Mouse (Mus musculus) B cell, adult 67 days (primary cell): ENCODE data around the gene Taok1. TPM values are rescaled to one million over a fixed set of nuclear protein-coding genes. Genes with fewer than 3 reads are reported as not detected.

Experiments
- total RNA-seq, 2 experiments: library from RNA; stranded (reverse); gene quantifications; 4 replicates each; pipeline ENCODE4 v1.2.4; 2023

Gene Taok1
- 10 to 100 TPM; 49.6 to 51.7 TPM for total RNA-seq

DNA sequence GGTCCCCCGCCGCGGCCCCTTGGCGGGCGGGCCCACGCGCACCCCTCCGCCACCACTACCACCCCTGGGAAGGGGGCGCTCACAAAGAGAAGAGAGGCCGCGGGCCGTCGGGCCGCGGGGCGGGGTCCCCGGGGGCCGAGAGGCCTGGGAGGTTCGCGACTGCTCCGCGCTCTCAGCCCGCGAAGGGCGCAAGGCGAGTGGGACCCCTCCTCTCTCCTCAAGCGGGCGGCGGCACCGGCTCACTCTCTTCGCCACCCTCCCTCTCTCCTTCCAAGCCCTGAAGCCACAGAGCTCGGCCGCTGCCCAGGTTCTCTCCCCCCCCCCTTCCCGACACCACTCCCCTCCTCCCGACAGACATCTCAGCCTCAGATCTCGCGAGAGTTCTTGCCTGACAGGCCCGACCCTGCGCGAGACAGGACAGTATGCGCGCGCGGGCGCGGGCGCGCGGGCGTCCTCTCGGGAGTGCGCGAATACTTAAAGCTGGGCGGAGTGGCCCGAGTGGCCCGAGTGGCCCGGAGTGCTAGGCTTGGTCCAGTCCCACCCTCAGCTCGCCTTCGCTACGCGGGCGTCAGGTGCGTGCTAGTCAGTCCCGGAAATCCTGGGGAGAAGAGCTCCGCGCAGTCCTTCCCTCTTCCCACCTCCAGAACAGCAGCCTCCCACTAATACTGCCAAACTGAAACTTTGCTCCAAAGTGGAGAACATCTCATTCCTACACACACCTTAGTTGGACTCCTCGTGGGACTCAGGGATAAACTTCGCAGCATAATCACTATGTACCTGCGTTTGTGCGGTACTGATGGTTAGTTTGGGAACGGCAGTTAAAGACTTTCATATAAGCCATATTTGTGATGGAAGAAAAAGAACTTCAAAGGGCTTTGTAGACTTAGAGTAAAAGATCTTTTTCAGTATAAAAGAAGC lies at the start of gene Taok1:
Gene Taok1, minus strand, starts transcription at position 278 of the 918 bp plus-strand sequence.

DNA sequence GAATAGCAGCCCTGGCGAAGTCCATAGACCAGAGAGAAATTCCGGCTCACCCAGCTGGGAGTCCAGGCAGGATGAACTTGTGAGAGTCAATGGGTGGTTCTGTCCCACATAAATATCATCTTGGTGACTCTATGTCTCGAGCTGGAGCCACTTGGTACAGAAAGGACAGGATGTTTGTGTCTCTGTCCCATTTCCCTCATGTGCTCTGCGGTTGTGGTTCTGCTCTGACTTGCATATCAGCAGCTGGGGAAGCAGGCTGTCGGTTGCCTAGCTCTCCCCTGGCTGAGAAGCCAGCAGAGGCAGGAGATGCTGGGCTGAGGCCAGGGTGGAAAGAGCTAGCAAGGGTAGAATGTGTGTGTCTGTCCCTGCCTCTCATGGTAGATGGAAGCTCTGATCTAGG lies 88.6 kb downstream of the Taok1 start, which contains the start of gene Gm10392:
Gene Gm10392, minus strand, starts transcription at position 156 of the 400 bp plus-strand sequence.

DNA sequence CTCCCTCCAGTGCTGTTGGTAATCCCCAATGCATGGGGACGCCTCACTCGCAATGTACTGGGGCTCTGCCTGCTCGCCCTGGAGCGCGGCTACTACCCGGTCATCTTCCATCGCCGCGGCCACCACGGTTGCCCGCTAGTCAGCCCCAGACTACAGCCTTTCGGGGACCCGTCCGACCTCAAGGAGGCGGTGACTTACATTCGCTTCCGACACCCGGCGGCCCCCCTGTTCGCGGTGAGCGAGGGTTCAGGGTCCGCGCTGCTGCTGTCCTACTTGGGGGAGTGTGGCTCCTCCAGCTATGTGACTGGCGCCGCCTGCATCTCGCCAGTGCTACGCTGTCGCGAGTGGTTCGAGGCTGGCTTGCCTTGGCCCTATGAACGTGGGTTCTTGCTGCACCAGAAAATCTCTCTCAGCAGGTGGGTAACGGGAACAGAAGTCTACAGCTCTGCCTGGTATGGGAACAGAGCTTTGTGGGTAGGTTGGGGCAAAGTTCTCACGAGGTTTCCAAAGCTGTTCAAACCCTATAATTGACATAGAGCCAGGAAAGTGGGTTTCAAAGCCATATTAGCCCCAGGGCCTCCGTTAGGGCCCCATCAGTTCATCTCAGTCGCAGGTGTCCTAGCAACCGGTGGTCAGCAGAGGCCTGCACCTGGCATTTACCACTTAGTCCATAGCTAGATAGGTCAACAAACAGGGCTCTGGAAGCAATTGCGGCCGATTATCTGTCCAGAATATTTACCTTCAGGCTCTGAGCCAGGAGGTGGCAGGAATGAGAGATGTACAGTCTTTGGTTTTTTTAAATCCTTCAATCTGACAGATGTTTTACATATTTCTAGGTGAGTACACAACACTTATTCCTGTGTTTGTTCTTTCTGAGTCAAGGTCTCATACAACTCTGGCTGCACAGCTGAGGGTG lies 91.7 kb downstream of the Taok1 start, which contains the start of gene Trp53i13:
Gene Trp53i13, minus strand, starts transcription at position 344 of the 916 bp plus-strand sequence.

DNA sequence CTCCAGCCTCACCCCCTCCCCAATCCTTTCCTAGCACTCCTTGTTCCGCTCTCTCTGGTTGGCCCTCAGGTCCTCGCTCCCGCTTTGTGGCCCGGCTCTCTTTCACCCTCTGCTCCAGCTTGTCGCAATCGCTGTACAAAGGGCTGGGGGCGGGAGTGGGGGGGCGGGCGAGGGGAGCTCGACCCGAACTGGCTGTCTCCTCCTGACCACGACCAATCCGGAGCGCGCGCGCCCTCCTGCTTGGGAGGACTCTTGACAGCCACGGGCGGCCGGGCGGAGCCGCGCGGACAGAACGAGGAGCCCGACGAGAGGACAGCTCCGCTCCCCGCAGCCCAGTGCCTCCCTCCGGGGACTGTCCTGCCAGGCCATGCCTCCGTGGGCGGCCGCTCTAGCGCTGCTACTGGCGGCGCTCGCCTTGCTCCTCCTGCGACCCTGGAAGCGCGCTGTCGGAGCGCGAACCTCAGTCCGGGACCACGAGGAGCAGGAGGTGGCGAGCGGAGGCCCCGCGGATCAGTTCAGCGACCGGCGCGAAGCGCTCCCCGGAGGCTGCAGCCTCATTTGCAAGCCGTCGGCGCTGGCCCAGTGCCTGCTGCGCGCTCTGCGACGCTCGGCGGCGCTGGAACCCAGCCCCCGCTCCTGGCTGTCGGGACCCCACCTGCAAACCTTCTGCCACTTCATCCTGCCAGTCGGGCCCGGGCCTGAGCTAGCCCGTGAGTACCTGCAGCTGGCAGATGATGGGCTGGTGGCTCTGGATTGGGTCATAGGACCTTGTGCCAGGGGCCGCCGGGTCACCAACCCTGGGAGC lies 92.6 kb downstream of the Taok1 start, which contains the start of gene Abhd15:
Gene Abhd15, plus strand, starts transcription at position 290 of the 805 bp plus-strand sequence.

DNA sequence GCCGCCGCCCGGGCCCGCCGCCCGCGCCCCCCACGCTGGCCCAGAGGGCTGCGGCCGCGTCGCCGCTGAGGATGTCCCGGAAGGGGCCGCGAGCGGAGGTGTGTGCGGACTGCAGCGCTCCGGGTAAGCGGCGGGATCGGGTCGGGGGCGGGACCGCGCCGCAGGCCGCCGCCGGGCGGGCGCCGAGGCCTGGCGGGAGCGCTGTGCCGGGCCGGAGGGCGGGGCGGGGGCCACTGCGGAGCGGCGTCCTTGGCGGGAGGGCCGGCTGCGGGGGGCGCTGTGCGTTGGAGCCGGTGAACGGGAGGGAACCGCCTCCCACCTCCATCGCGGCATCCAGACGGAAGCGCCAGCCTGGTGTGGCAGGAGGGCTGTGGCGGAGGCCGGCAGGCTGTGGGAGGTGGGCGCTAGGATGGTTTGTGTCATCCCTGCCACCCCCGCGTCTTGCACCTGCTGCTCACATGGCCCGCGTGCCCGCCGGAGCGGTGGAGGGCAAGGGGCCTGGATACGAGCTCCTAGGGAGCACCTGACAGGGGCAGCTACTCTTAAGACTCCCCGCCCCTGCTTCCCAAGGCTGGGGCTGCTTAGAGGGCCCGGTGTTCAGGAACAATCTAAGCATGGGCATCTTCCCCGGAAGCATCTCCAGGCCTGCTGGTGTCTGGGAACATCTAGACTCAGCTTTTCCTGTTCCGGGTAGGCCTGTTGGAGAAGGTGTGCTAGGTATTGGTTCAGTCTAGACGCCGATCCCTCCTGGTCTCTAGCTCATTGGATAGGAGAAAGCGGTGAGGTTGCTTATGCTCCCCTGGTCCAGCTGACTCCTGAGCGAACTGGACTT lies 113.9 kb downstream of the Taok1 start, which contains the start of gene Git1:
Gene Git1, plus strand, starts transcription at position 51 of the 832 bp plus-strand sequence.

DNA sequence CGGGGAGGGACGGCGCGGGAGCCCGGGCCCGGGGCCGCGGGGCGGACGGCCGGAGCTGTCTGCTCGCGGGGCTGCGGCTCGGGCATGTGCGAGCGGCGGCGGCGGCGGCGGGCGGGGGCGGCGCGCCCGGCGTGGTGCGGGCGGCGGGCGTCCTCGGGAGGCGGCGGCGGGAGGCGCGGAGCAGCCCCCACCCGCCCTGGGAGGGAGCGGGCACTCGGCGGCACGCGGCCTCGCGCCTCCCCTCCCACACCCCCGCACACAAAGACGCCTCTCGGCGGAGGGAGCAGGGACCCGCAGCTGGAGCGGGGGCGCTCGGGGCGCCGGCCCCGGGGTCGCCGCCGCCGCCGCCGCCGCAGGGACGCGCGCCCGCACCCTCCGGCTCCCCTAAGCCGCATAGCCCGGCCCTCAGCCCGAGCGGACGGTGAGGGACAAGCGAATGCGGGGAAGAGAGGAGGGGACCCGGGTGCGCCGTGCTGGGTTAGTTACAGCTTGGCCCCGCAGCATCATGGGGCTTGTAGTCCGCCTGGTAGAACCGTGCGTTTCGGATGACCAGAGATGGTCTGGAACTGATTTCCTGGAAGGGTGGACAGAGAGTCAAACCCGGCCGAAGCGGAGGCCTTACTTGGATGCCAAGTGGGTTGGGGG lies 117.9 kb downstream of the Taok1 start, which contains the start of gene Ankrd13b:
Gene Ankrd13b, minus strand, starts transcription at position 88 of the 645 bp plus-strand sequence.

Other genes with a start within 250 kb of the Taok1 start
- gene Coro6, start 145.4 kb downstream of the Taok1 start, total RNA-seq: under 1 TPM; 0.26 to 0.71 TPM
- 1 to 10 TPM; 1.3 to 1.5 TPM for gene Ankrd13b, start 118.1 kb downstream of the Taok1 start, total RNA-seq
- 10 to 100 TPM; 43.7 to 53.0 TPM for gene Git1, start 114.3 kb downstream of the Taok1 start, total RNA-seq
- under 1 TPM; 0.46 to 0.47 TPM for gene Abhd15, start 92.7 kb downstream of the Taok1 start, total RNA-seq
- gene Trp53i13, start 91.8 kb downstream of the Taok1 start, total RNA-seq: 1 to 10 TPM; 7.0 to 8.0 TPM
- under 1 TPM in 1 of 2 experiments, not detected in 1; 0.33 TPM for gene Gm10392, start 88.6 kb downstream of the Taok1 start, total RNA-seq
- gene Nufip2, start 78.3 kb upstream of the Taok1 start, total RNA-seq: 100 to 1,000 TPM; 116 to 119 TPM
- gene Cryba1, start 117.5 kb upstream of the Taok1 start, total RNA-seq: not detected
- gene Myo18a, start 155.4 kb upstream of the Taok1 start, total RNA-seq: 100 to 1,000 TPM; 125 to 134 TPM
- not detected for gene Gm10277, start 179.9 kb upstream of the Taok1 start, total RNA-seq